Mouse (Mus musculus) right cerebral cortex, postnatal 36 days (tissue): ENCODE measurements around the gene Vmn2r95.
"Not testable (repeated sequence)": the region's sequence is repeated elsewhere in the genome, so short reads cannot be mapped to it uniquely, and the experiment has no call there.

ENCODE experiments used
- DNase-seq, 2 experiments: peaks; one replicate each; pipeline ENCODE4 v3.0.0; 2022; ENCODE audit warnings: low spot score in 2 of 2, mixed read lengths in 1 of 2

Gene Vmn2r95

GRCm38 (mm10) chr17:18423778-18424177 lies at the start of gene Vmn2r95:
Gene Vmn2r95 (plus strand): TSS chr17:18424078.
- no peak for DNase-seq

DNA sequence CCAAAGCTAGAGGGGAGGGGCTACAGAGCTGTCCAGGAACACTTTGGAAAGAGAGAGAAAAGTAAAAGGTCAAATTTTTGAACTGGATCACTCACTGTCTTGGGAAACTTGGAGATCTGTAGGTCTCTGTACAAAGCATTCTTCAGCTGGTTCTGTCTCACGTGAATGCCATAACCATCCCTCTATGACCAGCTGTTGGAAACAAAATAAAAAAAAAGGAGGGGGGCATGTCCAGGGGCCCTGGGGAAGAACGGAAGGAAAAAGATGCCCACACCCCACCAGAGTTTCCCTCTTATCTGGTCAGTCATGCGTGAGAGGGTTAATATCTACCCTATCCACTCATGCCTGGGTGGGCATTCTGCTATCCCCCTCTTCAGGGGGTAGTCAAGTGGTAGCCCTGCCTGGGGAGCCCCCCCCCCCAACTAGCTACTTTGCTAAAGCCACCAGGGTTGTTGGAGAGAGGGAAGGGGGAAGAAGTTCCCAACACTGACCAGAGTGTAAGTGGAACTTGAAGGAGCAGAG lies 31.8 kb downstream of the Vmn2r95 start:
- DNase-seq, result no peak

DNA sequence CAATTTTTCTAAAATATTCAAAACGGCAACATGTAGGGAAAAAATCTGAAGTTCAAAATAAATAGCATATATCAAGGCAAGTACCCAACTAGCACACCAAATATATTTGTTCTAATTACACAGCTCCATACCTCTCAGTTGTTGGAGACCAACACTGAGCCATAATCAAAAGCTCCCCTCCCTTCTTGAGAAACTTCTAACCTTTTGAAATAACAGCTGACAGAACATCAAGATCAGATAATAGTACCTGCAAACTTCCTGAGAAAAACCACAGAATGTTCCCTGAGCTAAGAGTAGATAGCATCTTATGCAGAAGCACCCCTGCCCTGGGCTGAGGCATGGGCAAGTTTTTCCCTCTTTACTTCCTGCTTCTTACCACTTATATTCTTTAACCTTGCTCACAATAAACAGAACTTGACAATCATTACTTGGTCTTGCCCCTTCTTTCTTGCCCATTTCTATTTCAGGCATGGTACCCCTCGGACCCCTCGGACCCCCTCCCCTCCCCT lies 34.3 kb downstream of the Vmn2r95 start:
- DNase-seq, result not testable (repeated sequence)

DNA sequence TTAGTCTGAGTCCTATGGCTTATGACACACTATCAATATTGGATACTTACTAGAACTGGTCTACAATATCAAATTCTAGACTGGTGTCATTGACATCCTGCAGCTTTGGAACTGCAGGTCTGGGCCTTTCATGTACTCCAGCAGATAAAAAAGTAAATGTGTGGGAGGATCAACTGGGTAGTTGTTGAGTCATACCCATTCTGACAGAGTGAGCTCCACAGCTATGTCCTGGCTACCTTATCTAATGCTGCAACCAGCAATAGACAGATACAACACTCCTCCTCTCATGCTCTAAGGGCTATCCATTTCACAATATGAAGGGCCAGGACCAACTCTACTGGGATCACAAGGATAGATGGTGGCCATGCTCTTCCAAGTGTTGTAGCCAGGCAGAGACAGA lies 38.8 kb downstream of the Vmn2r95 start:
- no peak for DNase-seq

- DNase-seq, result no peak
Measured at GRCm38 (mm10) chr17:18479885-18480284, 56.0 kb downstream of the Vmn2r95 start.
